Comparison of ENCODE assay signal across 8 mouse cellular contexts in genomic region chr8:124751709-124752173, GRCm38 (mm10). TPM values are rescaled to one million over a fixed set of nuclear protein-coding genes. Genes with fewer than 3 reads are reported as not detected.
DNase-seq lines count a peak whose midpoint lies in the region; ATAC-seq lines count a peak whose summit lies in the region.

Gene Fam89a (minus strand): TSS chr8:124751832.

- H3K27me3 ChIP-seq in intestine, embryonic 15.5 days (replicated peaks): peaks cover 9% of the 10 kb centered on the region
- H3K27me3 ChIP-seq in neural tube, embryonic 13.5 days: peaks cover 59% of the 10 kb centered on the region

- peak within 1 kb of the TSS; percentile 63 for H3K4me3 ChIP-seq in intestine, embryonic 15.5 days (replicated peaks)
- peak within 1 kb of the TSS; percentile 49 for H3K4me3 ChIP-seq in neural tube, embryonic 13.5 days

- H3K4me1 ChIP-seq in intestine, embryonic 15.5 days (replicated peaks): peaks cover 34% of the 10 kb centered on the region
- peaks cover 27% of the 10 kb centered on the region for H3K4me1 ChIP-seq in neural tube, embryonic 13.5 days (replicated peaks)

- peak within 1 kb of the TSS; percentile 50 for H3K9ac ChIP-seq in intestine, embryonic 15.5 days
- H3K9ac ChIP-seq in neural tube, embryonic 13.5 days: peak within 1 kb of the TSS; percentile 64

- peak; percentile 89 for ATAC-seq in granulocyte monocyte progenitor cell, adult 5-6 weeks (replicated peaks; ENCODE audit: poor library complexity, severe bottlenecking)
- peak; percentile 86 for ATAC-seq in intestine, embryonic 15.5 days
- 0 out of 2 replicates have a peak, but pooled peaks have one; percentile 36 for ATAC-seq in neural tube, embryonic 13.5 days (ENCODE audit: low read depth)

- no peaks in the 10 kb centered on the region for H3K36me3 ChIP-seq in intestine, embryonic 15.5 days
- no peaks in the 10 kb centered on the region for H3K36me3 ChIP-seq in neural tube, embryonic 13.5 days

- DNase-seq in MN1 (ENCODE audit: low spot score): peak; percentile 82
- peak; percentile 17 for DNase-seq in c-Kit-positive CD71-positive TER-119-positive erythroid progenitor cells, embryonic 14.5 days (ENCODE audit: low spot score)
- peak; percentile 61 to 62 for DNase-seq in lung, adult 18-20 months
- peak; percentile 31 for DNase-seq in urinary bladder, adult 2 months (ENCODE audit: low spot score)
- no peak for DNase-seq in layer of hippocampus, postnatal 10 days (ENCODE audit: low spot score in 2 of 2)

- WGBS in intestine, embryonic 15.5 days: 1% methylated on average over 39 of the region's 41 CpGs
- whole genome bisulfite sequencing in neural tube, embryonic 13.5 days: 2% methylated on average over 32 of the region's 41 CpGs

- H3K4me2 ChIP-seq in intestine, embryonic 15.5 days (replicated peaks): peak within 1 kb of the TSS; percentile 98
- peak within 1 kb of the TSS; percentile 79 for H3K4me2 ChIP-seq in neural tube, embryonic 13.5 days

- H3K27ac ChIP-seq in intestine, embryonic 15.5 days: no peak within 1 kb of the TSS
- H3K27ac ChIP-seq in neural tube, embryonic 13.5 days (replicated peaks): no peak within 1 kb of the TSS; the same call in 1 of the 2 replicates

- no peaks in the 10 kb centered on the region for H3K9me3 ChIP-seq in intestine, embryonic 15.5 days
- no peaks in the 10 kb centered on the region; the same call in 1 of the 2 replicates for H3K9me3 ChIP-seq in neural tube, embryonic 13.5 days

RNA-seq across cellular contexts. Expression of gene Fam89a, which starts in this region (rescaled TPM):
- not detected in 2 replicates for total RNA-seq in granulocyte monocyte progenitor cell, adult 5-6 weeks (2014; fragmentation: Nextera tagmentation)
- not detected in 2 replicates for total RNA-seq in granulocyte monocyte progenitor cell, adult 5-6 weeks (2017)
- 3.9 and 4.3 TPM in 2 replicates for polyA plus RNA-seq in intestine, embryonic 15.5 days (2015; fragmentation: Nextera tagmentation; extraction: Ambion mirVana)
- 12.1 and 15.9 TPM in 2 replicates for polyA plus RNA-seq in neural tube, embryonic 13.5 days (2015; fragmentation: Nextera tagmentation; extraction: Ambion mirVana)
- polyA plus RNA-seq in urinary bladder, adult 2 months (2012; rRNA removed): 1.1 and 1.5 TPM in 2 replicates
- total RNA-seq in layer of hippocampus, postnatal 10 days (2021): under 1 TPM; 0.25 to 0.37 TPM

Comparison
In these comparisons a context has a peak if more than half of its experiments do, and no peak if none do; other contexts are left out.
1. Peak in ATAC-seq in granulocyte monocyte progenitor cell, adult 5-6 weeks; RNA of the gene not detected or under 1 TPM.
2. DNase-seq: peak in MN1 (single experiment), c-Kit-positive CD71-positive TER-119-positive erythroid progenitor cells, embryonic 14.5 days (single experiment), lung, adult 18-20 months (2 of 2) and urinary bladder, adult 2 months (single experiment); none in layer of hippocampus, postnatal 10 days (0 of 2).
3. ATAC-seq: peak in every context shown above with its lines; median percentile 89 in granulocyte monocyte progenitor cell, adult 5-6 weeks; 86 in intestine, embryonic 15.5 days; 36 in neural tube, embryonic 13.5 days.